Mouse (Mus musculus) brain, embryonic 14.5 days (tissue): ENCODE results near the gene H2afy. TPM values are rescaled to one million over a fixed set of nuclear protein-coding genes. Genes with fewer than 3 reads are reported as not detected.
"Not testable (repeated sequence)": the region's sequence is repeated elsewhere in the genome, so short reads cannot be mapped to it uniquely, and the experiment has no call there.

Experiments
- DNase-seq: peaks from one replicate; pipeline ENCODE4 v3.0.0-alpha.2; 2011; ENCODE audit warnings: low read depth
- CTCF ChIP-seq: fragments of 200-500 bp; IDR thresholded peaks from 2 replicates; pipeline ENCODE4 v1.5.1; 2012; ENCODE audit warnings: inconsistent platforms, mild to moderate bottlenecking, moderate library complexity, borderline replicate concordance; ENCODE audit not compliant: insufficient read depth, insufficient read length; ENCODE audit errors: extremely low read depth
- POLR2A ChIP-seq: fragments of 200-500 bp; IDR thresholded peaks from 2 replicates; pipeline ENCODE4 v1.6.1; 2012; ENCODE audit warnings: mild to moderate bottlenecking, inconsistent platforms, borderline replicate concordance; ENCODE audit not compliant: poor library complexity, insufficient read depth, insufficient read length, severe bottlenecking; ENCODE audit errors: extremely low read depth
- polyA plus RNA-seq: library from polyadenylated mRNA; depleted of rRNA; stranded (reverse); fragments of >200 nt; gene quantifications from 2 replicates; pipeline ENCODE4 v1.2.3, GENCODE M21; 2012; rRNA removed

H2afy gene
- polyA plus RNA-seq, 1 experiment: 317 TPM

- no peak for DNase-seq
- TF ChIP-seq CTCF: no peak
- TF ChIP-seq POLR2A: no peak
Observed at GRCm38 (mm10) chr13:56039610-56040371, 96.4 kb downstream of the H2afy start.

GRCm38 (mm10) chr13:56029006-56029405 is 107.2 kb downstream of the H2afy start:
- TF ChIP-seq CTCF (no peak), POLR2A (no peak)
- DNase-seq: no peak

GRCm38 (mm10) chr13:56027996-56028395 is 108.2 kb downstream of the H2afy start:
- not testable (repeated sequence) for DNase-seq

- DNase-seq: no peak
- TF ChIP-seq POLR2A: no peak
- no peak for TF ChIP-seq CTCF
Observed at GRCm38 (mm10) chr13:56026623-56027022, 109.5 kb downstream of the H2afy start.

- DNase-seq: no peak
- TF ChIP-seq POLR2A (no peak), CTCF (no peak)
Observed at GRCm38 (mm10) chr13:56026026-56026425, 110.1 kb downstream of the H2afy start.

GRCm38 (mm10) chr13:56025027-56025410 is 111.1 kb downstream of the H2afy start:
- no peak for TF ChIP-seq CTCF
- TF ChIP-seq POLR2A: no peak
- no peak for DNase-seq

- no peak for DNase-seq
- TF ChIP-seq CTCF (no peak), POLR2A (no peak)
Observed at GRCm38 (mm10) chr13:56024410-56025026, 111.6 kb downstream of the H2afy start.

Other genes starting within 250 kb of the H2afy start
- gene Tifab, start 42.5 kb upstream of the H2afy start, polyA plus RNA-seq: 0.37 and 0.70 TPM in 2 replicates
- 10.1 and 17.1 TPM in 2 replicates for gene Neurog1, start 115.8 kb upstream of the H2afy start, polyA plus RNA-seq
- gene Cxcl14, start 160.2 kb upstream of the H2afy start, polyA plus RNA-seq: 30.1 and 35.9 TPM in 2 replicates